Mouse (Mus musculus) cerebellum, adult (tissue): ENCODE data around the gene Rabgap1l.
"Not testable (repeated sequence)": the region's sequence is repeated elsewhere in the genome, so short reads cannot be mapped to it uniquely, and the experiment has no call there.

Experiments
- ATAC-seq: cut with Nextera tagmentation; 2 replicates; pipeline ENCODE4 v1.9.2; 2017; ENCODE audit warnings: mild to moderate bottlenecking, moderate library complexity, mixed read lengths; ENCODE audit not compliant: insufficient number of reproducible peaks, low FRiP score, low TSS enrichment

Gene Rabgap1l

DNA sequence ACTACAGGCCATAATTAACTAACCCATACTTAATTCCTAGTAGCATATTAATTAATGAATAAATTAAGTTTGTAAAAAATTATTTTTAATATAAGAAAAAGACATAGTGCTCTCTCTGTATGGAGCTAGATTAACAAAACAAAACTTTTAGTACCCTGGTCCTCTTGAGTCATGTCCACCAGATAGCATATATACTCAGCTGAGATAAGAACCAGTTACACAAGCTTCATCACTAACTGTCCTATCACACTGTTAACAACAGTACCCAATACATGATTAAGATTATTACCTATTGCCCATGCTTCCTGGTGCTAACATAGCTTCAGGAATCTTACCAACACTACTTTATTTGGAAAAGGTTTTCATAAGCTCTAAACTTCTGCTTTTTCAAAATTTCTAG, 82.5 kb downstream of the Rabgap1l start:
- no peak for ATAC-seq

- no peak for ATAC-seq
Observed at GRCm38 (mm10) chr1:160704596-160704995, 88.4 kb downstream of the Rabgap1l start.

- no peak for ATAC-seq
Observed at GRCm38 (mm10) chr1:160703813-160704212, 89.2 kb downstream of the Rabgap1l start.

GRCm38 (mm10) chr1:160693094-160693447, 99.9 kb downstream of the Rabgap1l start:
- ATAC-seq, result no peak

DNA sequence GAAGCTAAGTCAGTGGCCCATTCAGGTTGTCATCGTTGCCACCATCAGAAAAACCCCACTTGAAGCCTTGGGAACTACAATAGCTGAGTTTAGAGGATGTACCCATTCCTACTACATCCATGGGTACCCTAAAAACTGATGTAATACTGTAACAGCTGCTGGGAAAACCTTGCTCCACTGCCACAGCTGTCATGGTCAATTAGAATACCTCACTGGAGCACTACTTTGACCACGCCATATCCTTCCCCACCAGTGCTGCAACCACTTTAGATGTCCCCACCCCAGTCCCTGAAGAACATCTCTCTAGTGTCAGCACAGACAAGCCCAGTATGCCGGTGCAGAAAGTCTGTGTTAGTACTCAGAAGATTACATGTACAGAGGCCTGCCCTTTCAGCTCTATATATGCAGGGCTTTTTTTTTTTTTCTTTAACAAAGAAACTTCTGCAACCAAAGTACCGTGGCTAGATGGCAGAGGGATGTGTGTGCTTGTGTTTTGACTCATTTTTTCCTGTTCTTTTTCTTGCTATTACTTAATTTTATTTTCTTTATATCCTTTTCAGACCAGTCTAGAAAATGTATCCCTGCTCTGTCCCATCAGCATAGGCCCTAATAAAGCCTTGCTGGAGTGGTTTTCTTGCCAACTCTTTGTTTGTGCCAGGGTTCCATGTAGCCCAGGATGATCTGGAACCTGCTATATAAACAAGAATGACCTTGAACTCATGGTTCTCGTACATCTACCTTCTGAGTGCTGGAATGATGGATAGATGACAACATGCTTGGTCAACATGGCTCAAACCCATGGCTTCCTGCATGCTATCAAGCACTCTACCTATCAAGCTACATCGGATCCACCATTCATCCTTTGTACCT, 100.6 kb downstream of the Rabgap1l start:
- no peak for ATAC-seq

GRCm38 (mm10) chr1:160691196-160691590, 101.8 kb downstream of the Rabgap1l start:
- no peak for ATAC-seq

DNA sequence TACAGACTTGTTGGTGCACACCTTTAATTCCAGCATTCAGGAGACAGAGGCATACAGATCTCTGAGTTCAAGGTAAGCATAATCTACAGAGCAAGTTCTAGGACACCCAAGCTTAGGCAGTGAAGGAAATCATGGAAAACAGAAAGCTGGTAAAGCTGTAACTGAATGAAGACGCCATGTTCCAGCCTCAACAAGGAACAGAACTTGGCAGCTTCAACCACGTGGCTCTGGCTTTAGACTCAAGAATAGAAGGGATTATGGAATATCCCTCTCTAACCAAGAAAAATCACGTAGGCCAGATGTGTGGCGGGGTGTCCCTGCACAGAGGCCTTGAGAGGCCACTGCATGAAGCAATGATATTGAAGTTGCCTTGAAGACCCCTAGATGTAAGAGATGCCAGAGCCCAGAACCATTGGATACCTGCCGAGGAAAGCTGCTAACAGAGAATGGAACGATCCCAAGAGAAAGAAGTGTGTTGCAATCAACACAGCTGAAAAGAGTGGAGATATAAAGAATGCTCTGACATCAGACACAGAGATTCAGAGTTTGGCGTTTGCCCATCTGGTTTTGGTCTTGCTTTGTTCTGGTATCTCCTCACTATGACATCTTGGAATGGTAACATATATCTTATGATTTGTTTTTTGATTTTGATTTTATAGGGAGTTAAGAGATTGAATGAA, 102.4 kb downstream of the Rabgap1l start:
- no peak for ATAC-seq

DNA sequence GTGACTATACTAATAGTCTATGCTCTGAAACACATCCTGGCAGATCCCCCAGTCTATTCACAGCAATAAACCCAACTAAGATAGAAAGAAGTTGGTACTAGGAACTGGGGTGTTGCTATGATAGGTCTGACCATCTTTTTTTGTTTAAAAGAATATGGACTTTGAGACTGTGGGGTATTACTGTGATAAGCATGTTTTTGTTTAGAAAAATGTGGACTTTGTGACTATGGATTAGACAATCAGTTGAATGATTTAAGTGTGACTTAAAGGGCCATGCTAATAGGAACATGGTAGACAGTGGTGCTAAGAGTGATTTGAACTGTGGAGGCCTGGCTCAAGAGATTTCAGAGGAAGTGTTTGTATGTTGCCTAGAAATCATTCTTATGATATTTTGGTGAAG, 103.5 kb downstream of the Rabgap1l start:
- no peak for ATAC-seq

DNA sequence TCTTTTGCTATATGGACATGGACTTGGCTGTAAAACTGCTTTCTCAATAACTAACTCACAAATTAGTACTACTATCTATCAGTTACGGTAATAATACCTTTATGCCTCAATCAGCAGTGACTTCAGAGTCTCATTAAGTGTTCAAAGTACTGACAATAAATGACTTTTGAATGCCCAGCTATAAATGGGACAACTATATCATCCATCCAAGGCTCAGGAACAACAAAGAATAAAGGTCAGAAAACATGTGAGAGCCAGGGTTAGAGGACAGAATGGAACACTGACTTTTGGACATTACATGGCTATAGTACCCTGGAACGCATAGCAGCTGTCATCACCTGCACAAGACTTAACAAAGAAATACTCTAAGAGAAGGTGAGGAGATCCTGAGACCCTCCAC, 108.8 kb downstream of the Rabgap1l start:
- ATAC-seq, result no peak

- ATAC-seq, result no peak
Observed at GRCm38 (mm10) chr1:160681398-160682050, 111.5 kb downstream of the Rabgap1l start.

- ATAC-seq, result no peak
Observed at GRCm38 (mm10) chr1:160674763-160675162, 118.2 kb downstream of the Rabgap1l start.

DNA sequence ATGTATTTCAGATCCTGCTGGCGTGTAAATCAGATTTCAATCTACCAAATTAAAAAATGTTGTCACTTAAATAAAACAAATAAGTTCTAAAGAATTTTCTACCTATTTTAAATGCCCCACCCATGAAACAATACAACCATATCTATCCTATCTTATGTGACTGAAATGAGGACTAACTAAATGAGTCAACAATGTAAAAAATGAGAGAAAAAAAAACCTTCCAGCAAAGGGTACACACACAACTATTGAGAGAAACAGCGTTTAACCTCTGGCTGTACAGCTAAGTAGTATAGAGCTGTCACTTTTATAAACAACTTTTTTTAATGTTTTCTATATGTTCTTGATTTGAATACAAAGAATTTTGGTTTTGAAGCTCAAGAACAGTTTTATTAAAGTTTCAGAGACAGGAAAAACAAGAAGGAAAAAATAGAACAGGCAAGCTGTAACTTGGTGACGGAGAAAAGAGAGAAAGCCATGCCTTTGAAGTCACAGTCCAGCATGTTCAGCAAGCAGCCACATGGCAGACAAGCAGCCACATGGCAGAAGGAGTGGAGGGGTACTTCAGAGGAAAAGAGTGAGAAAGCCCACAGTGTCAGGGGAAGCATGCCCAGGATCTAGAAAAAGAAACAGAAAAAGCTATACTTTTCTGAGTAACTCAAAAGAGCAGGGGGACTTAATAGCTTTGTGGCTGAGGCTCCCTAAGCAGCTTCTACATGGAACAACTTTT, 120.8 kb downstream of the Rabgap1l start:
- ATAC-seq, result no peak

DNA sequence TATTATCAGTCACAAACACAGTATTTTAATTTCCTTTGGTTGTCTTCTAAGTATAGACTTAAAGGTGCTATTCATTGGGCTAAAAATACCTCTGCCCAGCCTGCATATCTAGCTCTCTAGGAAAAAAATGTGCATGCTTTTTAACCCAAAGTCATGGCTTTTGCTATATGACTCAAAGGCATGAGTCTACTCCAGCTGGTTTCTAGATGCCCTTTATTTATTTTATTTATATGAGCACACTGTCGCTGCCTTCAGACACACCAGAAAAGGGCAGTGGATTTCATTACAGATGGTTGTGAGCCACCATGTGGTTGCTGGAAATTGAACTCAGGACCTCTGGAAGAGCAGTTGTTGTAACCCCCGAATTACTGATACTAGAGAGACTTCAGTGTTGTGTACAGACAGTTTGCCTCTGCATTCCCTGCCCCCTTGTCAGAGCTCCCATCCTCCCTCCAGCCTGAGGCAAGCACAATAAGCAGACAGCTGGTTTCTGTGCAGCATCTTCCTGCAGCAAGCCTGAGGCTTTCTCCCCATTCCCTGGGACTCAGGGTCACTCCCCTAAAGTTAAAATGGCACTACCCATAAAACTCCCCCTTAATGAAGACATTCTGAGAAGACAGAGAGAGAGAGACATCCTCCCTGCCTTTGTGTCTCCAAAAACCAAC, 137.1 kb downstream of the Rabgap1l start:
- ATAC-seq, result no peak

DNA sequence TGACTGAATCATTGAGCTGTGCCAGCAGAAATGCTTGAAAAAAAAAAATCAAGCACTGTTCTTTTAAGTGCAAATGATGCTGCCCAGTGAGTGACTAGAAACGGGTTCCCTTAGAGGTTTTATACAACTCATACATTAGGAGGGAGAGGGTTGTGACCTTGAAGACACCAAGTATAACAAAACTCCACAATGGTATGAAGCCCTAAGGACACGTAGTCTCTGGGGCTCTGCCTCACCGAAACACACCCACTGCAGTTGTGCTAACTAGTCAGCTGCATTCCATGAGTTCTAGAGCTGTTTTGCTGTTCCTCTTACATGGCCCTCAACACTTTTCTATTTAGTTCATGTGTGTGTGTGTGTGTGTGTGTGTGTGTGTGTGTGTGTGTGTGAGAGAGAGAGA, 141.3 kb downstream of the Rabgap1l start:
- ATAC-seq, result no peak

GRCm38 (mm10) chr1:160645416-160645815, 147.6 kb downstream of the Rabgap1l start:
- ATAC-seq, result no peak

GRCm38 (mm10) chr1:160628213-160628932, 164.6 kb downstream of the Rabgap1l start:
- ATAC-seq, result no peak

- not testable (repeated sequence) for ATAC-seq
Observed at GRCm38 (mm10) chr1:160624354-160625120, 168.5 kb downstream of the Rabgap1l start.

- no peak for ATAC-seq
Observed at GRCm38 (mm10) chr1:160618201-160618600, 174.8 kb downstream of the Rabgap1l start.

- ATAC-seq, result no peak
Observed at GRCm38 (mm10) chr1:160606425-160606824, 186.6 kb downstream of the Rabgap1l start.
